Mouse (Mus musculus): ENCODE measurements around the gene Med22. TPM values are rescaled to one million over a fixed set of nuclear protein-coding genes. Genes with fewer than 3 reads are reported as not detected.
"Not testable (repeated sequence)": the region's sequence is repeated elsewhere in the genome, so short reads cannot be mapped to it uniquely, and the experiment has no call there.

Med22 gene
- polyA plus RNA-seq, 1 experiment from 2014 or later, result 34.3 TPM

- not testable (repeated sequence) for H3K27ac ChIP-seq (replicated peaks in 1 of 2; ENCODE audit: control insufficient read depth in 1 of 2, insufficient read depth in 1 of 2, low read depth in 2 of 2, low read length in 2 of 2); H3K4me2 ChIP-seq (ENCODE audit: low read length); ATAC-seq (ENCODE audit: insufficient number of reproducible peaks, insufficient read depth, low FRiP score, low read depth); H3K4me1 ChIP-seq (ENCODE audit: control insufficient read depth in 2 of 2, insufficient read depth in 2 of 2, low read length in 2 of 2); H3K27me3 ChIP-seq (ENCODE audit: control insufficient read depth, insufficient read depth, low read length); H3K9ac ChIP-seq (ENCODE audit: low read length); H3K4me3 ChIP-seq (ENCODE audit: control insufficient read depth in 1 of 2, insufficient read depth in 1 of 2, low read depth in 1 of 2, low read length in 2 of 2); H3K9me3 ChIP-seq (ENCODE audit: control insufficient read depth, low read length)
- peaks cover 33% of the 10 kb centered on the region for H3K36me3 ChIP-seq (ENCODE audit: control insufficient read depth, insufficient read depth, low read length)
- WGBS, result 88% methylated on average over 4 of the region's 4 CpGs
These were observed 24.3 kb downstream of the Med22 start for GRCm38 (mm10) chr2:26886170-26886569.

- H3K36me3 ChIP-seq (ENCODE audit: control insufficient read depth, insufficient read depth, low read length), result peaks cover 27% of the 10 kb centered on the region
- not testable (repeated sequence) for H3K9ac ChIP-seq (ENCODE audit: low read length); ATAC-seq (ENCODE audit: insufficient number of reproducible peaks, insufficient read depth, low FRiP score, low read depth); H3K27ac ChIP-seq (replicated peaks in 1 of 2; ENCODE audit: control insufficient read depth in 1 of 2, insufficient read depth in 1 of 2, low read depth in 2 of 2, low read length in 2 of 2); H3K27me3 ChIP-seq (ENCODE audit: control insufficient read depth, insufficient read depth, low read length); H3K4me1 ChIP-seq (ENCODE audit: control insufficient read depth in 2 of 2, insufficient read depth in 2 of 2, low read length in 2 of 2); H3K9me3 ChIP-seq (ENCODE audit: control insufficient read depth, low read length); H3K4me2 ChIP-seq (ENCODE audit: low read length); H3K4me3 ChIP-seq (ENCODE audit: control insufficient read depth in 1 of 2, insufficient read depth in 1 of 2, low read depth in 1 of 2, low read length in 2 of 2)
- 85% methylated on average over 2 of the region's 2 CpGs for WGBS
These were observed 24.9 kb downstream of the Med22 start for GRCm38 (mm10) chr2:26885541-26885940.

GRCm38 (mm10) chr2:26878571-26878970, 31.9 kb downstream of the Med22 start:
- H3K4me2 ChIP-seq (ENCODE audit: low read length), result no peak overlapping the region
- ATAC-seq (ENCODE audit: insufficient number of reproducible peaks, insufficient read depth, low FRiP score, low read depth), result no peak
- H3K36me3 ChIP-seq (ENCODE audit: control insufficient read depth, insufficient read depth, low read length), result no peaks in the 10 kb centered on the region

GRCm38 (mm10) chr2:26870666-26871065, 39.8 kb downstream of the Med22 start:
- no peaks in the 10 kb centered on the region for H3K9me3 ChIP-seq (ENCODE audit: control insufficient read depth, low read length)
- H3K36me3 ChIP-seq (ENCODE audit: control insufficient read depth, insufficient read depth, low read length), result no peaks in the 10 kb centered on the region
- no peak for ATAC-seq (ENCODE audit: insufficient number of reproducible peaks, insufficient read depth, low FRiP score, low read depth)
- no peak overlapping the region for H3K4me2 ChIP-seq (ENCODE audit: low read length)
- H3K27ac ChIP-seq (replicated peaks in 1 of 2; ENCODE audit: control insufficient read depth in 1 of 2, insufficient read depth in 1 of 2, low read depth in 2 of 2, low read length in 2 of 2), result no peak overlapping the region
- no peak overlapping the region for H3K9ac ChIP-seq (ENCODE audit: low read length)
- 55% methylated on average over 6 of the region's 6 CpGs for WGBS
- no peaks in the 10 kb centered on the region for H3K4me1 ChIP-seq (ENCODE audit: control insufficient read depth in 2 of 2, insufficient read depth in 2 of 2, low read length in 2 of 2)
- H3K4me3 ChIP-seq (ENCODE audit: control insufficient read depth in 1 of 2, insufficient read depth in 1 of 2, low read depth in 1 of 2, low read length in 2 of 2), result no peak overlapping the region
- peaks cover 17% of the 10 kb centered on the region for H3K27me3 ChIP-seq (ENCODE audit: control insufficient read depth, insufficient read depth, low read length)

More at GRCm38 (mm10) chr2:26878571-26878970, 31.9 kb downstream of the Med22 start:
- H3K27me3 ChIP-seq (ENCODE audit: control insufficient read depth, insufficient read depth, low read length), result no peaks in the 10 kb centered on the region
- no peak overlapping the region for H3K4me3 ChIP-seq (ENCODE audit: control insufficient read depth in 1 of 2, insufficient read depth in 1 of 2, low read depth in 1 of 2, low read length in 2 of 2)
- H3K27ac ChIP-seq (replicated peaks in 1 of 2; ENCODE audit: control insufficient read depth in 1 of 2, insufficient read depth in 1 of 2, low read depth in 2 of 2, low read length in 2 of 2), result no peak overlapping the region
- peaks cover 7% of the 10 kb centered on the region; the same call in 1 of the 2 replicates for H3K9me3 ChIP-seq (ENCODE audit: control insufficient read depth, low read length)
- no peak overlapping the region for H3K9ac ChIP-seq (ENCODE audit: low read length)
- no peaks in the 10 kb centered on the region for H3K4me1 ChIP-seq (ENCODE audit: control insufficient read depth in 2 of 2, insufficient read depth in 2 of 2, low read length in 2 of 2)

- H3K27ac ChIP-seq (replicated peaks in 1 of 2; ENCODE audit: control insufficient read depth in 1 of 2, insufficient read depth in 1 of 2, low read depth in 2 of 2, low read length in 2 of 2), result no peak within 1 kb of the TSS
- ATAC-seq (ENCODE audit: insufficient number of reproducible peaks, insufficient read depth, low FRiP score, low read depth), result no peak
- H3K9ac ChIP-seq (ENCODE audit: low read length), result no peak within 1 kb of the TSS
- no peaks in the 10 kb centered on the region for H3K36me3 ChIP-seq (ENCODE audit: control insufficient read depth, insufficient read depth, low read length)
- H3K4me1 ChIP-seq (ENCODE audit: control insufficient read depth in 2 of 2, insufficient read depth in 2 of 2, low read length in 2 of 2), result no peaks in the 10 kb centered on the region
- WGBS, result 42% methylated on average over 3 of the region's 3 CpGs
- no peaks in the 10 kb centered on the region for H3K9me3 ChIP-seq (ENCODE audit: control insufficient read depth, low read length)
- no peak within 1 kb of the TSS for H3K4me3 ChIP-seq (ENCODE audit: control insufficient read depth in 1 of 2, insufficient read depth in 1 of 2, low read depth in 1 of 2, low read length in 2 of 2)
- H3K27me3 ChIP-seq (ENCODE audit: control insufficient read depth, insufficient read depth, low read length), result peaks cover 5% of the 10 kb centered on the region; the same call in 1 of the 2 replicates
- no peak within 1 kb of the TSS for H3K4me2 ChIP-seq (ENCODE audit: low read length)
These were observed 45.6 kb downstream of the Med22 start, which contains the start of gene Abo for GRCm38 (mm10) chr2:26864879-26865278. Gene Abo (minus strand): TSS chr2:26864979.

GRCm38 (mm10) chr2:26862856-26863255, 47.6 kb downstream of the Med22 start:
- Histone ChIP-seq H3K4me2 (ENCODE audit: low read length) (no peak overlapping the region), H3K27ac (replicated peaks in 1 of 2; ENCODE audit: control insufficient read depth in 1 of 2, insufficient read depth in 1 of 2, low read depth in 2 of 2, low read length in 2 of 2) (no peak overlapping the region), H3K9ac (ENCODE audit: low read length) (no peak overlapping the region), H3K36me3 (ENCODE audit: control insufficient read depth, insufficient read depth, low read length) (no peaks in the 10 kb centered on the region), H3K27me3 (ENCODE audit: control insufficient read depth, insufficient read depth, low read length) (no peaks in the 10 kb centered on the region), H3K9me3 (ENCODE audit: control insufficient read depth, low read length) (no peaks in the 10 kb centered on the region), H3K4me1 (ENCODE audit: control insufficient read depth in 2 of 2, insufficient read depth in 2 of 2, low read length in 2 of 2) (no peaks in the 10 kb centered on the region), H3K4me3 (ENCODE audit: control insufficient read depth in 1 of 2, insufficient read depth in 1 of 2, low read depth in 1 of 2, low read length in 2 of 2) (no peak overlapping the region)
- ATAC-seq (ENCODE audit: insufficient number of reproducible peaks, insufficient read depth, low FRiP score, low read depth), result no peak
- WGBS, result 68% methylated on average over 3 of the region's 3 CpGs

Other genes with a start within 250 kb of the Med22 start
- not detected in 2 replicates for gene Lcn4, start 239.4 kb downstream of the Med22 start, polyA plus RNA-seq (2014; fragmentation: Nextera tagmentation; extraction: Ambion mirVana)
- gene Abo, start 45.7 kb downstream of the Med22 start, polyA plus RNA-seq (2014; fragmentation: Nextera tagmentation; extraction: Ambion mirVana), result not detected in 2 replicates
- gene Surf6, start 7.8 kb downstream of the Med22 start, polyA plus RNA-seq (2014; fragmentation: Nextera tagmentation; extraction: Ambion mirVana), result 7.6 and 9.6 TPM in 2 replicates
- gene Rpl7a, start 87 bp upstream of the Med22 start, polyA plus RNA-seq (2014; fragmentation: Nextera tagmentation; extraction: Ambion mirVana), result 410 and 428 TPM in 2 replicates
- 26.2 and 28.4 TPM in 2 replicates for gene Surf2, start 5.7 kb upstream of the Med22 start, polyA plus RNA-seq (2014; fragmentation: Nextera tagmentation; extraction: Ambion mirVana)
- gene Surf1, start 5.9 kb upstream of the Med22 start, polyA plus RNA-seq (2014; fragmentation: Nextera tagmentation; extraction: Ambion mirVana), result 44.8 and 48.4 TPM in 2 replicates
- 162 and 171 TPM in 2 replicates for gene Surf4, start 23.3 kb upstream of the Med22 start, polyA plus RNA-seq (2014; fragmentation: Nextera tagmentation; extraction: Ambion mirVana)
- not detected in 2 replicates for gene Stkld1, start 23.4 kb upstream of the Med22 start, polyA plus RNA-seq (2014; fragmentation: Nextera tagmentation; extraction: Ambion mirVana)
- gene Rexo4, start 53.7 kb upstream of the Med22 start, polyA plus RNA-seq (2014; fragmentation: Nextera tagmentation; extraction: Ambion mirVana), result 24.7 and 25.0 TPM in 2 replicates
- not detected in 2 replicates for gene Adamts13, start 62.7 kb upstream of the Med22 start, polyA plus RNA-seq (2014; fragmentation: Nextera tagmentation; extraction: Ambion mirVana)
- gene Cacfd1, start 99.2 kb upstream of the Med22 start, polyA plus RNA-seq (2014; fragmentation: Nextera tagmentation; extraction: Ambion mirVana), result 38.5 and 40.9 TPM in 2 replicates
- gene Slc2a6, start 117.3 kb upstream of the Med22 start, polyA plus RNA-seq (2014; fragmentation: Nextera tagmentation; extraction: Ambion mirVana), result 0.24 TPM in 1 of 2 replicates, not detected in the other
- gene Mymk, start 161.5 kb upstream of the Med22 start, polyA plus RNA-seq (2014; fragmentation: Nextera tagmentation; extraction: Ambion mirVana), result 0.22 TPM in 1 of 2 replicates, not detected in the other
- gene Adamtsl2, start 168.7 kb upstream of the Med22 start, polyA plus RNA-seq (2014; fragmentation: Nextera tagmentation; extraction: Ambion mirVana), result 12.6 and 15.0 TPM in 2 replicates
- gene Fam163b, start 231.8 kb upstream of the Med22 start, polyA plus RNA-seq (2014; fragmentation: Nextera tagmentation; extraction: Ambion mirVana), result 0.66 and 0.70 TPM in 2 replicates

All from heart, embryonic 14.5 days (tissue).